22 mouse cellular contexts compared by ENCODE assay signal in the genomic region with DNA sequence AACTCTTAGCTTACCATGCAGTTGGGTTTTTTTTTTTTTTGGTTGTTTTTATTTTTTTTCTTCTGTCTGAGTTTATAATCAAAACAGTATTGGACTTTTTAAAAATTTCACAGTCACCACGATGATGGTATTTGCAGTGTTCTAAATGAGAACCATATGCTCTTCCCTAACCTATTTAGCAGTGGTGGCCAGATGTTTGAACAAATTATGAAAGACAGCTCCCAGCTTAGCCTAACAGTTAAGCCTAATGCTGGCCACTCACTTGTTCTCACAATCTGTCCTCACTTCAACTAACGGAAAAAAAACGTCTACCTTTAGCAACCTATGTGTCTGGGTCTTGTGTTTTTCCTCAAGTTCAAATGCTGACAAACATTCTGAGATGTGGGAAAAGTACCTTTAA.
DNase-seq lines count a peak whose midpoint lies in the region; ATAC-seq and TF ChIP-seq lines count a peak whose summit lies in the region.
"Had no signal": no experiment of that assay in that cellular context is flagged by ENCODE, and none has a peak within 500 bp of the region (broad histone marks: within the 10 kb centered on the region; RNA-seq: fewer than 3 reads in every experiment).

No protein-coding gene starts in this region.

- WGBS in lung, embryonic 14.5 days = 53% methylated on average over 3 of the region's 3 CpGs
- WGBS in embryonic facial prominence, embryonic 15.5 days = 26% methylated on average over 3 of the region's 3 CpGs

- no peak for TF ChIP-seq CTCF in lung, embryonic 14.5 days (IDR thresholded peaks at IDR 0.05; ENCODE audit: low read depth)

- no peaks in the 10 kb centered on the region for H3K36me3 ChIP-seq in lung, embryonic 14.5 days (ENCODE audit: insufficient read depth)
- no peaks in the 10 kb centered on the region for H3K36me3 ChIP-seq in embryonic facial prominence, embryonic 15.5 days
- H3K36me3 ChIP-seq: forebrain, embryonic 15.5 days; limb, embryonic 13.5 days; liver, embryonic 13.5 days; lung, embryonic 15.5 days; midbrain, embryonic 12.5 days; neural tube, embryonic 15.5 days had no signal

- no peaks in the 10 kb centered on the region for H3K4me1 ChIP-seq in lung, embryonic 14.5 days (ENCODE audit: insufficient read depth)
- peaks cover 7% of the 10 kb centered on the region for H3K4me1 ChIP-seq in embryonic facial prominence, embryonic 15.5 days
- H3K4me1 ChIP-seq: forebrain, embryonic 15.5 days; liver, embryonic 13.5 days; lung, embryonic 15.5 days; midbrain, embryonic 12.5 days; neural tube, embryonic 15.5 days had no signal

- H3K4me2 ChIP-seq in lung, embryonic 14.5 days = no peak overlapping the region
- H3K4me2 ChIP-seq in embryonic facial prominence, embryonic 15.5 days (replicated peaks) = no peak overlapping the region
- H3K4me2 ChIP-seq: forebrain, embryonic 15.5 days; heart, embryonic 11.5 days; limb, embryonic 13.5 days; liver, embryonic 13.5 days; lung, embryonic 15.5 days; midbrain, embryonic 12.5 days; neural tube, embryonic 15.5 days had no signal

- H3K27me3 ChIP-seq in lung, embryonic 14.5 days (ENCODE audit: insufficient read depth, low read length) = no peaks in the 10 kb centered on the region
- no peaks in the 10 kb centered on the region; the same call in 1 of the 2 replicates for H3K27me3 ChIP-seq in embryonic facial prominence, embryonic 15.5 days
- H3K27me3 ChIP-seq: forebrain, embryonic 15.5 days; limb, embryonic 13.5 days; liver, embryonic 13.5 days; lung, embryonic 15.5 days; midbrain, embryonic 12.5 days; neural tube, embryonic 15.5 days had no signal

- no peaks in the 10 kb centered on the region for H3K9me3 ChIP-seq in lung, embryonic 14.5 days (ENCODE audit: low read depth, low read length)
- H3K9me3 ChIP-seq in embryonic facial prominence, embryonic 15.5 days (replicated peaks) = no peaks in the 10 kb centered on the region
- H3K9me3 ChIP-seq: forebrain, embryonic 15.5 days; liver, embryonic 13.5 days; lung, embryonic 15.5 days; midbrain, embryonic 12.5 days; neural tube, embryonic 15.5 days had no signal

- H3K4me3 ChIP-seq in lung, embryonic 14.5 days (ENCODE audit: low read depth, low read length) = no peak overlapping the region
- no peak overlapping the region for H3K4me3 ChIP-seq in embryonic facial prominence, embryonic 15.5 days (replicated peaks)
- H3K4me3 ChIP-seq: forebrain, embryonic 15.5 days; limb, embryonic 13.5 days; liver, embryonic 13.5 days; lung, embryonic 15.5 days; midbrain, embryonic 12.5 days; neural tube, embryonic 15.5 days had no signal

- peak; percentile 69 for DNase-seq in lung, embryonic 14.5 days
- no peak for DNase-seq in lung, adult 18-20 months
- DNase-seq in embryo, embryonic 11 days = peak; percentile 70
- DNase-seq in mesoderm, embryonic 11.5 days (ENCODE audit: low read depth, low spot score) = peak; percentile 42
- DNase-seq in thymus, postnatal 0 days (ENCODE audit: low spot score) = no peak
- no peak for DNase-seq in urinary bladder, adult 2 months (ENCODE audit: low spot score)
- DNase-seq: adrenal gland, adult 8-10 months; cerebellum, adult 18-20 months; cerebellum, postnatal 14 days; gastrocnemius, postnatal 10 days; heart, adult 11 months; kidney, adult 11 months; liver, embryonic 13.5 days; right cerebral cortex, adult 18-20 months had no signal

- H3K27ac ChIP-seq in lung, embryonic 14.5 days (ENCODE audit: low read depth) = no peak overlapping the region
- no peak overlapping the region for H3K27ac ChIP-seq in embryonic facial prominence, embryonic 15.5 days (replicated peaks)
- H3K27ac ChIP-seq: forebrain, embryonic 15.5 days; hindbrain, postnatal 0 days; limb, embryonic 13.5 days; liver, embryonic 13.5 days; lung, embryonic 15.5 days; midbrain, embryonic 12.5 days; neural tube, embryonic 15.5 days had no signal

- 0 out of 2 replicates have a peak, but pooled peaks have one; percentile 52 for ATAC-seq in lung, embryonic 14.5 days (ENCODE audit: insufficient read depth)
- ATAC-seq in embryonic facial prominence, embryonic 15.5 days (ENCODE audit: insufficient number of reproducible peaks, low FRiP score, low TSS enrichment, low read depth) = 0 out of 2 replicates have a peak, but pooled peaks have one; percentile 60
- ATAC-seq: forebrain, embryonic 15.5 days; hindbrain, postnatal 0 days had no signal

- no peak overlapping the region for H3K9ac ChIP-seq in lung, embryonic 14.5 days
- no peak overlapping the region for H3K9ac ChIP-seq in embryonic facial prominence, embryonic 15.5 days
- H3K9ac ChIP-seq: forebrain, embryonic 15.5 days; limb, embryonic 13.5 days; liver, embryonic 13.5 days; lung, embryonic 15.5 days; midbrain, embryonic 12.5 days; neural tube, embryonic 15.5 days had no signal

Comparison
In these comparisons a context has a peak if more than half of its experiments do, and no peak if none do; other contexts are left out.
1. DNase-seq: peak in lung, embryonic 14.5 days (single experiment), embryo, embryonic 11 days (single experiment) and mesoderm, embryonic 11.5 days (single experiment); none in lung, adult 18-20 months (0 of 2), thymus, postnatal 0 days (single experiment) and urinary bladder, adult 2 months (single experiment).